Mouse (Mus musculus) lung, adult 2 months (tissue): Measurements from ENCODE around the gene Lrfn2. TPM values are rescaled to one million over a fixed set of nuclear protein-coding genes. Genes with fewer than 3 reads are reported as not detected.

Source experiments
- DNase-seq: peaks from one replicate; pipeline ENCODE4 v3.0.0; 2022
- H3K4me1 ChIP-seq: fragments of 200-500 bp; 2 replicates; pipeline ENCODE4 v1.6.1; 2011; ENCODE audit warnings: low read length; ENCODE audit not compliant: control insufficient read depth, insufficient read depth
- H3K4me3 ChIP-seq: fragments of 200-500 bp; replicated peaks from 2 replicates; pipeline ENCODE3; 2011; ENCODE audit warnings: low read depth, mild to moderate bottlenecking, control low read depth, low read length; ENCODE audit errors: extremely low read depth
- CTCF ChIP-seq: fragments of 200-500 bp; IDR thresholded peaks from 2 replicates; pipeline ENCODE4 v1.5.1; 2011; ENCODE audit warnings: mild to moderate bottlenecking, low read length, control low read depth; ENCODE audit not compliant: insufficient read depth
- POLR2A ChIP-seq: fragments of 200-500 bp; IDR thresholded peaks from 2 replicates; pipeline ENCODE4 v1.6.1; 2011; ENCODE audit warnings: low read depth, mild to moderate bottlenecking, control low read depth, low read length, borderline replicate concordance; ENCODE audit errors: extremely low read depth
- WGBS: fragments of 180-500 bp; shearing (Covaris S2); methylation state at CpG from one replicate; pipeline ENCODE4 v1.1.7; 2018; 5-methylcytosine and 5-hydroxymethylcytosine counted together
- polyA plus RNA-seq: library from polyadenylated mRNA; depleted of rRNA; stranded (reverse); fragments of >200 nt; gene quantifications from 2 replicates; pipeline ENCODE4 v1.2.3, GENCODE M21; 2012

Gene Lrfn2
- polyA plus RNA-seq, 1 experiment, result not detected

GRCm38 (mm10) chr17:49096781-49097544 is 164.8 kb downstream of the Lrfn2 start:
- DNase-seq, result no peak
- TF ChIP-seq CTCF, result no peak
- H3K4me3 ChIP-seq, result no peak overlapping the region
- WGBS, result 58% methylated on average over 16 of the region's 16 CpGs
- no peaks in the 10 kb centered on the region for H3K4me1 ChIP-seq

- no peak for TF ChIP-seq POLR2A
- no peak for TF ChIP-seq CTCF
- Histone ChIP-seq H3K4me1 (no peaks in the 10 kb centered on the region), H3K4me3 (no peak overlapping the region)
- WGBS, result 73% methylated on average over 3 of the region's 3 CpGs
- DNase-seq, result no peak
Measured at GRCm38 (mm10) chr17:49111399-49111798, 179.2 kb downstream of the Lrfn2 start.

- TF ChIP-seq CTCF, result no peak
- no peak for TF ChIP-seq POLR2A
- no peak overlapping the region for H3K4me3 ChIP-seq
- H3K4me1 ChIP-seq, result no peaks in the 10 kb centered on the region
- WGBS, result 85% methylated on average over 2 of the region's 2 CpGs
- no peak for DNase-seq
Measured at GRCm38 (mm10) chr17:49111911-49112310, 179.7 kb downstream of the Lrfn2 start.

- no peak for DNase-seq
- WGBS, result 41% methylated on average over 3 of the region's 3 CpGs
- TF ChIP-seq CTCF (no peak), POLR2A (no peak)
- Histone ChIP-seq H3K4me3 (no peak overlapping the region), H3K4me1 (no peaks in the 10 kb centered on the region)
Measured at GRCm38 (mm10) chr17:49113336-49113735, 181.2 kb downstream of the Lrfn2 start.

GRCm38 (mm10) chr17:49124166-49124565 is 192.0 kb downstream of the Lrfn2 start:
- 83% methylated on average over 1 of the region's 1 CpGs for WGBS
- Histone ChIP-seq H3K4me1 (no peaks in the 10 kb centered on the region), H3K4me3 (no peak overlapping the region)
- no peak for TF ChIP-seq CTCF
- TF ChIP-seq POLR2A, result no peak
- no peak for DNase-seq

- 49% methylated on average over 3 of the region's 3 CpGs for WGBS
- no peak overlapping the region for H3K4me3 ChIP-seq
- no peaks in the 10 kb centered on the region for H3K4me1 ChIP-seq
- no peak for TF ChIP-seq POLR2A
- TF ChIP-seq CTCF, result no peak
- DNase-seq, result no peak
Measured at GRCm38 (mm10) chr17:49124642-49125041, 192.5 kb downstream of the Lrfn2 start.
